Mouse (Mus musculus) spleen, adult 18-20 months (tissue): ENCODE results near the gene Astn1.

Experiments
- DNase-seq, 2 experiments: peaks; one replicate each; pipeline ENCODE4 v3.0.0; 2022; ENCODE audit warnings: mixed read lengths in 2 of 2

Astn1 gene

GRCm38 (mm10) chr1:158421451-158421850 is 59.4 kb downstream of the Astn1 start:
- no peak for DNase-seq

DNA sequence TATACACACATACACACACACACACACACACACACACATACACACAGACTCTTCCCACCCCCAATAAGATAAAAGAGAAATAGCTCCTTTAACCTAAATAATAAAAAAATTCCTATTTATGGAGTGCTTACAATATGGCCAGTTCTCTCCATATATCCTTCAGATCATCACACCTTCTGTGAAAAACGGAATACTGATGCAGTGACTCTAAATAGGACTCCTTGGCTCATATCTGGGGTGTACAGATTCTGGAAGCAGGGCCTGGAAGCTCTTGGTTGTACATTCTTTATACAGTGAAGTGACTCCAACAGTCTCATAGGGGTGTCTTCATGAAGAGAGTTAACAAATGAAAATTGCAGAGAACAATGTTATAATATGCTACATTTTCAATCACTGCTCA is 60.7 kb downstream of the Astn1 start:
- no peak for DNase-seq

GRCm38 (mm10) chr1:158446071-158446470 is 84.0 kb downstream of the Astn1 start:
- no peak for DNase-seq

- no peak for DNase-seq
These were observed 85.9 kb downstream of the Astn1 start for GRCm38 (mm10) chr1:158447956-158448355.

GRCm38 (mm10) chr1:158452675-158453074 is 90.6 kb downstream of the Astn1 start:
- no peak for DNase-seq

GRCm38 (mm10) chr1:158453587-158453986 is 91.5 kb downstream of the Astn1 start:
- DNase-seq: no peak

DNA sequence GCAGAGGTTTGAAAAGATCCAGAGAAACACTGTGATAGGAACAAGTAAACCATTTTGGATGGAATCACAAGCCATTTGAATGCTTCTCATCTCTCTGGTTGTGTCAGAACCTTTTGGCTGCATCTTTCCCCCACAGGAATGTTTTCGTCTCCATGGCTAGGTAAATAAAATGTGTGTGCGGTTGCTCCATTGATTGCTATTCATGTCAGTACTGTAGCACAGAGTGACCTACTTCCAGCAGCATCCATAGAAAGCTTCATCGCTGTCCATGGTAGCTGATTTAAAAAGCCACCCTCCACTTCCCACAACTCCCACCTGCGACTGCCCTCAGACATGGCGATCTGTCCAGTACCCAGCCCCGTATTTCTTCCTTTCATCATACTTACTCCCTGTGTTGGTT is 101.9 kb downstream of the Astn1 start:
- DNase-seq: no peak

GRCm38 (mm10) chr1:158465286-158465685 is 103.2 kb downstream of the Astn1 start:
- no peak for DNase-seq

GRCm38 (mm10) chr1:158477841-158478240 is 115.8 kb downstream of the Astn1 start:
- no peak for DNase-seq

DNA sequence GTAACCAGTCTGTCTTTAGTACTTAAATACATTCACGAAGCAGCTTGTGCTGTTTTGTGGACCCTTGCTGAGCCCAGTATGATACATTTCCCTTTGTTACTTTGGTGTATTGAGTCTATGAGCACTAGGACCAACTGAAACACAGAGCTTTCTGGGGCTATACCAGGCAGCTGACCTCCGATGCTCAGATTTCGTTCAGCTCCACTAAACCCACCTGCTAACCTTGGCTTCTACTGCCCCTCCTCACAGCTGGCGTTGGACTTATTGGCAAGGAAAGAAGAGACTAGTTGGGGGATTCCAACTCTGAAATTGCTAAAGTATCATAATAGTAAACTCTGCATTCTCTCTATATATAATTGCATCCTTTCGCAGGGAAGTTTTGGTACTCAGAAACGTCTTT is 118.2 kb downstream of the Astn1 start:
- no peak for DNase-seq

DNA sequence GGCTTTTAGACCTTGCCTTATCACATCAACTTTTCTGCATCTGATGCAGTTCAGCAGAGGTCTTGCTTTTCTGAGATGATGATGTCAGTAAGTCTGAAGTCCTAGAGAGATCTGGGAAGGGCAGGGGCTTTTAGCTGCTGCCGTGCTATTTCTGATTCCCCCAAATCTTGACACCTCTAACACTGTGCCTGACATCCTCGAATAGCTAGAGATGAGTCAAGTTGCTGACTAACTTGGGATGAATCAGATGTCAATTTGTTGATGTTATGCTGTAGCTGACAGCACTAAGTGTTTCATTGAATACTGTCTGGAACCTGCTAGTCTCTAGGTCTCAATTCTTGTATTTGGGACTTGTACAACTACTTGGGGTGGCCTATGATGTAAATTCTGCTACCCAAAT is 121.7 kb downstream of the Astn1 start:
- no peak for DNase-seq

DNA sequence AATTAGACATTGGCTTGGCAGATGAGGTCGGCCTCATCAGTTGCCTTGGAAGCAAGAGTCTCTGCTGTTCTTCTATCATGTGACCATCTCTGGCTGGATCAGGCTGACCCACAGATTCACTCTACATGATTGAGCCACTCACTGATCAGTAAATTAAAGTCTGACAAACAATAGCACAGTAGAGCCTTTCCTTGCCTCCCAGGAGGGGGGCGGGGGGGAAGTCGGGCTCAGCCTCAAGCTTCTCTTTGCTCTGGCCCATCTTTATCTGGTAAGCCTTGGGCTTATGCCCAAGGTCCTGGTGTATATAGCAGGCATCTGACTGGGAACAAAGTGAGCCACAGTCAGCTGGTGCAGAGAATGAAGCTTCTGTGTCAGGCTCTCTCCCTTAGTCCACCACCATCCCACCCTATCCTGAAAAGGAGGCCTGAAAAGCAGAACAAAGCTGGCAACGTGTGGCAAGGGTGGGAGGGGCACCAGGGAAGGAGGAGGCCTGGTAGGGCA is 127.5 kb downstream of the Astn1 start:
- DNase-seq: no peak

DNA sequence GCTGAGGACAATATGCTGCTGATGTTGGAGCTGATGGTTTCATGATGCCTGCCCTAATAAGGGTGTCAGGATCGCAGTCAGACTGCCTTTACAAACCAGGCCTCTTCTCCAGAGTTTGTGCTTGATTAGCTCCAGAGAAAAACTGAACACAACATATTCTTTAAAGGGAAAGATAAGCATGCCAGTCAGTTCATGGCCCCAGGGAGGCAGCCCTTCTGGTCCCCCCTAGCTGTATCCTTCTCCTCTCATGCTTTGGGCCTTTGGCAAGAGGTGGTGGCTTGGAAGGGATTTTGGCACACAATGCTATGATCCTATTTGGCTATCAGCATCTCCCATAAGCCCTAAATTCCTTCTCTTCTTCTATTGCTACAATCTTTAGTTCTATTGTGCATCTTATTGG is 128.1 kb downstream of the Astn1 start:
- DNase-seq: no peak

GRCm38 (mm10) chr1:158493289-158493688 is 131.2 kb downstream of the Astn1 start:
- DNase-seq: no peak

DNA sequence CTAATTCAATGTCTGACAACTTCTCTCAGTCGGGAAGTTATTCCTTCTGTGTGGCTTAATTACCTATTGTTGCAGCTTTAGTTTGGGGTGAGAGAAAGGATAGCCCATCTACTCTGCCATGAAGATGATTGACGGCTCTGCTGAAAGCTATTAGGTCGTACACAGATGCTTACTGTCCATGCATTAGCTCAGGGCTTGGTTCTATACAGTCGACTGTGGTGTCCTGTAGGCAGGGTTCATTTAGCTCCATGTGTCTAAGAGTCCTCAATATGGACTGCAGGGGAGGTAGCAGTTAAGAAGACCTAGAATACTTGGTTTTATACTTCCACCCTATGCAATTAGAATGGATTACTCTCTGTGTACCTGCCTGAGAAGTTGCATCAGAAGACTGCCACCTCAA is 138.1 kb downstream of the Astn1 start:
- DNase-seq: no peak

- DNase-seq: no peak
These were observed 138.9 kb downstream of the Astn1 start for GRCm38 (mm10) chr1:158501019-158501418.

DNA sequence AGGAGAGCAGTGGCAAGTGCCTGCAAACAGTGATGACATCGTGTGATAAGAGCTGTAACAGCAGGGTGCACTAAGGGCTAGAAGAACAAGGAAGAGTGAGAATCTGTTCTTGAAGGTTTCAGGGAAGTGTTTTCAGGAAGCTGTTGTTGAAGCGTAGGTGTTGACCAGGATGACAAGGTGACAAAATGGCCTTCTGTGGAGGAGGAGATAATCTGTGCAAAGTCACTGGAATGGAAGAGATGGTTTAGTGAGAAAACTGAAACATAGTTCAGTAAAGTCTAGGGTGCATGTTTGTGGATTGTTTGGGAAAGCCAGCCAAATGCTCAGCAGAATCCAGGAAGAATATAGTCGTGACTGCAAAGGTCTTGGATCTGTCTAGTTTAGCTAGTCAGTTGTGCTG is 145.5 kb downstream of the Astn1 start:
- DNase-seq: no peak

- no peak for DNase-seq
These were observed 147.2 kb downstream of the Astn1 start for GRCm38 (mm10) chr1:158509112-158509855.

GRCm38 (mm10) chr1:158510478-158511207 is 148.6 kb downstream of the Astn1 start:
- DNase-seq: no peak

GRCm38 (mm10) chr1:158512089-158512488 is 150.0 kb downstream of the Astn1 start:
- DNase-seq: no peak

GRCm38 (mm10) chr1:158512636-158513035 is 150.6 kb downstream of the Astn1 start:
- DNase-seq: no peak

DNA sequence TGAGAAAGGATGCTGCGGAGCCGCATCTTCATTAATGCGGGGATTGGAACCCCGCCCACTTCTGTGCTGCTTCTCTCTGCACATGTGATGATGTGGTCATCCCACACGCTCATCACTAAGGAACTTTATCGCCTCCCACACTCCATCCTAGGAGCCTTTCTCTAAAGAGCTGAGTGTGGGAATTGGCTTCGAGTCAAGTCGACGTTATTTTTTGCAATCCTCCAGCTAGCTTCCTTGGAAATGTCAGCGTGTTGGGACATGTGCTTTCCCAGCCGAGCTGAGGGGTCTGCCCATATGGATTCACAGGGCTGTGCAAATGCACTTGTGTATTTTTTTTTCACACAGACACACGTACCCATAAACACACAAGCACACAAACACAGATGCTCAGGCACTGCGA is 151.5 kb downstream of the Astn1 start:
- DNase-seq: no peak

DNA sequence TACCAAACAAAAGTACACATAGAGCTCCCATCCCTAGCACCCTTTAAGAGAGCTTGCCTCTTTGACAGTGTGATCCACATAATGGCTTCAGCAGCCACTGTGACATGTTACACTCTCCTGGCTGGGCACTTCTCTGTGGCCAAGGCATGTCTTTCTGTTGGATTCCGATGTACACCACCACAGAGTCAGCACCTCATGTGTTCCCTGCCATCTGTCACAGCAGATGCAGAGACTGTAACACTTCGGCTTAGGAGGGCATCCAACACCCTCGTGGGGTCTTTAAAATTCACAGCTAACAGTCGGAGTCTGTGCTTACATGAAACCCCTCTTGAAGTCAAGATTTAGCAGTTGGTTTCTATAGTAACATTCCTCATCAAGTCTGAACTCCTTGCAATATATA is 154.5 kb downstream of the Astn1 start:
- DNase-seq: no peak

DNA sequence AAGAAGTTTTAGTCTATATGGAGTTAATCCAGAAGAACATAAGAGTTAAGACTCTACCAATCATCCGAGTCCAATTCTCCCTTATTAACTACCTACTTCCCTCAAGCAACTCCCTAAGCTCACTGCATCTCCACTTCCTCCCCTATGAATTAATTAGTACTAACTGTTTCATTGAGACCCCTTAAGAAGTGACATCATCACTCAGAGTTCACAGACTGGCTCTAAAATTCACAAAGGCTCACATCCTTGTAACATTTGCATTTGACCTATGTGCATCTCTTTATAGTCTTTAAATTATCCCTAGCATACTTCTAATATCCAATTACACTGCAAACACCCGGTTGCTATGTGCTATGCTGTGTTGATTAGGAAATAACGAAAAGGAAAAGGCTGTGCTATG is 174.1 kb downstream of the Astn1 start:
- no peak for DNase-seq
